Mouse (Mus musculus) myocyte (in vitro differentiated cells): ENCODE data around the gene Ccdc85b. TPM values are rescaled to one million over a fixed set of nuclear protein-coding genes. Genes with fewer than 3 reads are reported as not detected.
A peak's percentile ranks its signal among the peaks of the same experiment; 100 is the strongest.

Source experiments
- H3K27me3 ChIP-seq: one replicate; pipeline ENCODE4 v1.6.1; 2011; ENCODE audit not compliant: control insufficient read depth, insufficient read depth, insufficient read length
- H3K36me3 ChIP-seq: one replicate; pipeline ENCODE4 v1.6.1; 2011; ENCODE audit not compliant: control insufficient read depth, insufficient read depth
- H3K4me2 ChIP-seq: one replicate; pipeline ENCODE4 v1.6.1; 2011; ENCODE audit warnings: low read depth, control low read depth
- H3K4me3 ChIP-seq: one replicate; pipeline ENCODE4 v1.5.1; 2011; ENCODE audit warnings: mild to moderate bottlenecking, control low read depth, moderate library complexity
- H3K79me2 ChIP-seq: one replicate; pipeline ENCODE4 v1.6.1; 2011; ENCODE audit not compliant: control insufficient read depth, insufficient read depth
- H3ac ChIP-seq: one replicate; pipeline ENCODE4 v1.6.1; 2011; ENCODE audit not compliant: control insufficient read depth, insufficient read length
- CEBPB ChIP-seq: IDR thresholded peaks from 2 replicates; pipeline ENCODE4 v1.6.1; 2011; ENCODE audit warnings: mild to moderate bottlenecking, moderate library complexity; ENCODE audit not compliant: poor library complexity, insufficient read depth, severe bottlenecking
- E2F4 ChIP-seq: IDR thresholded peaks from one replicate; pipeline ENCODE4 v1.6.1; 2011; ENCODE audit warnings: mild to moderate bottlenecking, control low read depth, moderate library complexity; ENCODE audit not compliant: insufficient read depth
- MAX ChIP-seq: IDR thresholded peaks from one replicate; pipeline ENCODE4 v1.6.1; 2011; ENCODE audit warnings: low read depth, mild to moderate bottlenecking, control low read depth
- MYOD1 ChIP-seq, 3 experiments: IDR thresholded peaks; one replicate each; pipeline ENCODE4 v1.6.1; 2011; ENCODE audit warnings: control low read depth in 2 of 3, low read depth in 2 of 3, mild to moderate bottlenecking in 2 of 3, moderate library complexity in 1 of 3; ENCODE audit not compliant: insufficient read length in 2 of 3, control insufficient read depth in 1 of 3
- MYOG ChIP-seq, 3 experiments: IDR thresholded peaks; one replicate each; pipeline ENCODE4 v1.6.1; 2011; ENCODE audit warnings: control low read depth in 2 of 3, low read depth in 2 of 3, mild to moderate bottlenecking in 2 of 3; ENCODE audit not compliant: insufficient read length in 2 of 3, control insufficient read depth in 1 of 3, insufficient read depth in 1 of 3
- POLR2A ChIP-seq: IDR thresholded peaks from one replicate; pipeline ENCODE4 v1.6.1; 2011; ENCODE audit warnings: low read depth, mild to moderate bottlenecking, control low read depth, moderate library complexity; ENCODE audit not compliant: insufficient read length
- POLR2AphosphoS2 ChIP-seq: IDR thresholded peaks from one replicate; pipeline ENCODE4 v1.6.1; 2011; ENCODE audit warnings: low read depth, control low read depth; ENCODE audit not compliant: insufficient read length
- REST ChIP-seq: IDR thresholded peaks from one replicate; pipeline ENCODE4 v1.6.1; 2011; ENCODE audit warnings: mild to moderate bottlenecking, control low read depth, moderate library complexity; ENCODE audit not compliant: insufficient read depth, insufficient read length
- SRF ChIP-seq: IDR thresholded peaks from one replicate; pipeline ENCODE4 v1.6.1; 2011; ENCODE audit warnings: low read depth; ENCODE audit not compliant: control insufficient read depth, insufficient read length
- TCF12 ChIP-seq: IDR thresholded peaks from one replicate; pipeline ENCODE4 v1.6.1; 2011; ENCODE audit warnings: mild to moderate bottlenecking, control low read depth; ENCODE audit not compliant: poor library complexity, insufficient read depth, severe bottlenecking
- TCF3 ChIP-seq: IDR thresholded peaks from one replicate; pipeline ENCODE4 v1.6.1; 2011; ENCODE audit warnings: low read depth, control low read depth; ENCODE audit not compliant: insufficient read length
- USF1 ChIP-seq: IDR thresholded peaks from one replicate; pipeline ENCODE4 v1.6.1; 2011; ENCODE audit warnings: low read depth, mild to moderate bottlenecking, control low read depth, moderate library complexity
- polyA plus RNA-seq: library from polyadenylated mRNA; unstranded; fragments of >200 nt; fragmentation: generic; extraction: Trizol; gene quantifications from one replicate; pipeline ENCODE4 v1.2.1, GENCODE M21; 2012; ENCODE audit warnings: missing spikeins

Gene Ccdc85b
- polyA plus RNA-seq, 1 experiment: 10.7 TPM

DNA sequence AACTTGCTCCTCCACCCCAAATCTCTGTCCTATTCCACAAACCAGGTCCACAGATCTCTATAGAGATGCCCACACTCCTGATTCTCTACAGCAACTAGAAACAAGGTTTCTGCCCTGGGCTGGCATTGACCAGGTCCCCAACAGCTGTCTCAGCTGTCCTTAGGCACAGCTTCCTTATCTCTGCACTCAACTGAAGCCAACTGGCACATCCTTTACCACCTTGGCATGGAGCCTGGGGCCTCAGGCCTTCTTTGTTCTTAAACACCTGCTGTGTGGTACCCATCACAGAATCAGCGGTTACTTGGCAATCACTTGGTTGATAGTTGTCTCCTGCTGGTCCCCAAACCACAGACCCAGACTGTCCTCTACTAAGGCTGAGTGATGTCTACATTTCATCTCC is 27.3 kb downstream of the Ccdc85b start:
- TF ChIP-seq CEBPB (no peak), TCF3 (peak; percentile 68), USF1 (no peak), POLR2AphosphoS2 (no peak), MYOG (IDR thresholded peaks at IDR 0.05; ENCODE audit: control insufficient read depth in 1 of 3, insufficient read depth in 1 of 3, insufficient read length in 2 of 3, low read depth in 2 of 3) (peak; percentile 87 to 96 (median 87)), E2F4 (no peak), SRF (no peak), POLR2A (no peak), TCF12 (peak; percentile 60), MYOD1 (IDR thresholded peaks at IDR 0.05; ENCODE audit: control insufficient read depth in 1 of 3, insufficient read length in 2 of 3, low read depth in 2 of 3) (peak; percentile 65 to 96 (median 83)), REST (no peak), MAX (no peak)

DNA sequence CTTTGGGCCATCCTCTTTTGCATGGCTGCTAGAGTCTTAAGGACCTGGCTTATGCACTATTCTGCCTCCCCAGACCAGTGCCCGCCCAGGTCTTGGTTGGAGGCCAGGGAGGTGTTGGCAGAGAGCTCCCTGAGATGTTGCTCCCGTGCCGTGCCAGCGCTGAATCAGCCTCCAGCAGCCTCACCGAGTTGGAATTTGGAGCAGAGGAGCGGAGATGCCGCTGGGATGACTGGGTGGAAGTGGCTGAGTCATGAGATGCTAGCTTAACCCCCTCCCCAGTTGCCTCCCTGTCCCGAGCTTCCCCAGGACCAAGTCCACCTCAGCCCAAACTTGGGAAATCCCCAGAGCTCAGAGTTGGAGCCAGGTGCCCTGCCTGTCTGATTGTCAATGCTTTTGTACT is 27.9 kb downstream of the Ccdc85b start:
- Histone ChIP-seq H3K4me2 (peak overlapping the region; percentile 59), H3K27me3 (no peaks in the 10 kb centered on the region), H3K36me3 (peaks cover 8% of the 10 kb centered on the region), H3K79me2 (peaks cover 18% of the 10 kb centered on the region), H3K4me3 (no peak overlapping the region), H3ac (no peak overlapping the region)
- TF ChIP-seq SRF (no peak), MYOG (IDR thresholded peaks at IDR 0.05; ENCODE audit: control insufficient read depth in 1 of 3, insufficient read depth in 1 of 3, insufficient read length in 2 of 3, low read depth in 2 of 3) (peak in 1 of 3 experiments; percentile 46), POLR2AphosphoS2 (peak; percentile 62), MYOD1 (IDR thresholded peaks at IDR 0.05; ENCODE audit: control insufficient read depth in 1 of 3, insufficient read length in 2 of 3, low read depth in 2 of 3) (peak in 1 of 3 experiments; percentile 58)

More for the DNA sequence above, 27.3 kb downstream of the Ccdc85b start:
- Histone ChIP-seq H3K27me3 (no peaks in the 10 kb centered on the region), H3K4me3 (no peak overlapping the region), H3K79me2 (peaks cover 14% of the 10 kb centered on the region), H3K4me2 (peak overlapping the region; percentile 59), H3K36me3 (peaks cover 8% of the 10 kb centered on the region), H3ac (no peak overlapping the region)

DNA sequence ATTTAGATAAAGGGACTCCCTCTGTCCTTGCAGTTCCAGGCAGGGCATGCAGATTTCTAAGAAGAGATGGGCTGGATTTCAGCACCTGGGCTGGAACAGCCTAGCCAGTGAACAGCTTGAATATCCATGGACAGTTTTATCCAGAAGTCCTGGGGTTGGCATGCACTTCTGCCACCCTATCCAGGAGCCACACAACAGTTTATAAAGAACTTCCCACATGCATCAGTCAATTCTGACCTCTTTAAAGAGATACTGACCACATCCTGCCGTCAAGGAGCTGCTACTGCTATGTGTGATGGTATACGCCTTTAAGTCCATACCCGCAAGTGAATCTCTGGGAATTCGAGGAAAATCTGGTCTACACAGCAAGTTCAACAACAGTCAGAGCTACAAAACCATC is 28.5 kb downstream of the Ccdc85b start:
- Histone ChIP-seq H3ac (no peak overlapping the region), H3K27me3 (no peaks in the 10 kb centered on the region), H3K79me2 (peaks cover 19% of the 10 kb centered on the region), H3K36me3 (peaks cover 8% of the 10 kb centered on the region), H3K4me2 (peak overlapping the region; percentile 59), H3K4me3 (no peak overlapping the region)
- TF ChIP-seq E2F4 (no peak), CEBPB (no peak), TCF12 (no peak), MAX (no peak), SRF (no peak), POLR2AphosphoS2 (no peak), TCF3 (no peak), POLR2A (no peak), USF1 (no peak), MYOG (IDR thresholded peaks at IDR 0.05; ENCODE audit: control insufficient read depth in 1 of 3, insufficient read depth in 1 of 3, insufficient read length in 2 of 3, low read depth in 2 of 3) (no peak), MYOD1 (IDR thresholded peaks at IDR 0.05; ENCODE audit: control insufficient read depth in 1 of 3, insufficient read length in 2 of 3, low read depth in 2 of 3) (no peak), REST (no peak)

DNA sequence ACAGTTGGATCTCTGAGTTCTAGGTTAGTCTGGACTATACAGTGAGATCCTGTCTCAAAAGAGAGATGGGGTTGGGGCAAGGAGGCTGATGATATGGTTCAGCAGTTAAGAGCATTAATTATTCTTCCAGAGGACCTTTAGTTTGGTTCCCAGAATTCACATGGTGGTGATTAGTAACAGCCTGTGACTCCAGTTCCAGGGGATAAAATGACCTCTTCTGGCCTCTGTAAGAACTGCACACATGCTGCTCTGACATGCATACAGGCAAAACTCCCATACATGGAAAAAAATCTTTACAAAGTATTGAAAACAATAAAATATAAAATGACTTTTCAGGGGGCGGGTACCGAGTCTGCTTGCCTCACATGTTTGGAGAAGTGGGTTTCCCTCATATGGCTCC is 29.6 kb downstream of the Ccdc85b start:
- H3K4me3 ChIP-seq: no peak overlapping the region
- no peaks in the 10 kb centered on the region for H3K27me3 ChIP-seq
- peak overlapping the region; percentile 7 for H3K4me2 ChIP-seq
- TF ChIP-seq USF1 (no peak), MYOD1 (IDR thresholded peaks at IDR 0.05; ENCODE audit: control insufficient read depth in 1 of 3, insufficient read length in 2 of 3, low read depth in 2 of 3) (no peak), MYOG (IDR thresholded peaks at IDR 0.05; ENCODE audit: control insufficient read depth in 1 of 3, insufficient read depth in 1 of 3, insufficient read length in 2 of 3, low read depth in 2 of 3) (no peak), TCF12 (no peak)
- H3K79me2 ChIP-seq: peaks cover 31% of the 10 kb centered on the region
- H3K36me3 ChIP-seq: peaks cover 8% of the 10 kb centered on the region
- H3ac ChIP-seq: no peak overlapping the region

DNA sequence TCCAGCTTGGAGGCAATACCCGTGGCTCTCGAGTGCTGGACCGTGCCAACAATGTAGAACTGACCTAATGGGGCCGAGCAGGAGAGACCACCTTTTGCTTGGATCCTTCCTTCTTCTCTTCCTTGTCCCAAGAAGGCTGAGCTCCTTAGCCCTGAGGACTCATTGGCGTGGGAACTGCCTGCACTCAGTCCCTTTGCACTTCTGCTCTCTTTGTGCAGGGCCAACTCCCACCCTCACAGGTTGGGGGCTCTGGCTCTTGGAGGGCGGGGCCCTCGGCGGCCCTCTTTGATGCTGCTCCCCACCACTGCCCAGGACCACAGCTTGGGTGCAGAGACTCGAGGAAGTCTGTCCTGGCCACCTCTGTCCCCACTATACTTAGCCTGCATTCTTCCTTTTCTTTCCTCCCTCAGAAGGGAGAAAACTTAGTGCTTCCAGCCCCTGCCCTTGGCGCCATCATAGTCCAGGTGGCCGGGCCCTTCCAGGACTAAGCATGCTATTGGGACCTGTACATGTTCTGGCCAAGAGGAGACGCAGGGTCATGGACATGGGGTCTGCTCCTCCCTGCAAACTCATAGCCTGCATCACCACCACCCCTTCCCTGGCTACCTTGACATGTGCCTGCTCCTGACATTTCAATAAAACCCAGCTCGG is 30.9 kb downstream of the Ccdc85b start:
- Histone ChIP-seq H3K4me2 (peak overlapping the region; percentile 98), H3K36me3 (peaks cover 8% of the 10 kb centered on the region), H3K79me2 (peaks cover 31% of the 10 kb centered on the region), H3K27me3 (no peaks in the 10 kb centered on the region), H3K4me3 (no peak overlapping the region), H3ac (no peak overlapping the region)
- TF ChIP-seq MYOG (IDR thresholded peaks at IDR 0.05; ENCODE audit: control insufficient read depth in 1 of 3, insufficient read depth in 1 of 3, insufficient read length in 2 of 3, low read depth in 2 of 3) (no peak), POLR2A (no peak)
